Mouse (Mus musculus): ENCODE measurements around the gene Zc3hc1.

The Zc3hc1 gene

DNA sequence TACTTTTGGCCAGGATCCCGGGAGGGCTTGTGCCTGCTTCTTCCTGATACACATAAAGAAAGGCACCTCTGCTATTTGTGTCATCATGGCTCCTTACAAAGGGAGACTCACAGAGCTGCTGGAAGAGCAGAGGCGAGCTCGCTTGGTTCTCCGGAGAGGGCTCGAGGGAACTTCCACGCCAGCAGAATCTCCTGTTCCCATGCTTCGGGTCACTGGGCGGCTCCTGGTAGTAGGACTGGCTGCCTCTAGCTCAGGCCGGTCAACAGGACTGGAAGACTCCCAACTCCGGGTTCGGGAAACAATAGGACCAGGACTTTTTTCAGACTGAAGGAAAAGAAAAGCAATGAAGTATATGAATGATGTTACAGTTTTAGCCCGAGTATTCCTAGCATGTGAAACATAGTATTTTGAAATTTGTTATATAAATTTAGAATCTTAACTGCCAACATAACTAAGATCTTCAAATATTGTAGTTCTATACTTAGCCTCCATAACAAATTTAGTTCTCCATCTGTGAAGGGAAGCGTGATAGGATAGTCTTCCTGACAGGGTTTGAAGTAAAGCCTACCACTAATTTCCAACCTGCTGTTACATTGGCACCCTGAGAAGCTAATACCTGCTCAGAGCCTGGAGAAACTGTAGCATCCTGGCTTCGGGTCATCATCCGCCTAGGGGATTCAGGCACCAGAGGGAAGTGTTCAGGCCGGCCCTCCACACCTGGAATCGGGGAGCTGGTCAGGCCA lies 18.0 kb downstream of the Zc3hc1 start:
- no peak for DNase-seq

DNA sequence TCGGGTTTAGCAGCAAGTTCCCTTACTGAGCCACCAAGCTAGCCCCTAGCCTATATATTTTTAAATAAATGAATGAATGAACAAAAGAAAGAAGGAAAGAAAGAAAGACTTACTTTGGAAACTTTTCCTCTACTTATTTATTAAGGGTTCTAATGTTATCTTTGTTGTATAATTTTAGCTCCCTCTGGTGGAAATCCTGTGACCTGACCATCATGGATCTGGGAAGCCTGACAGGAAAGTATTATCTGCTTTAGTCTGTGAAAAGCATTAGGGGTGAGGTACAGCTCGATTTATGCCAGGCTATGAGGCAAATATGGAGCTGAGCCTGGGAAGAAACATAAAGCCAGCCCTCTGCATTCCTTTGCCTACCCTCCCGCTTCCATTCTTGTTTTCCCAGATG lies 21.5 kb downstream of the Zc3hc1 start:
- DNase-seq: no peak

DNA sequence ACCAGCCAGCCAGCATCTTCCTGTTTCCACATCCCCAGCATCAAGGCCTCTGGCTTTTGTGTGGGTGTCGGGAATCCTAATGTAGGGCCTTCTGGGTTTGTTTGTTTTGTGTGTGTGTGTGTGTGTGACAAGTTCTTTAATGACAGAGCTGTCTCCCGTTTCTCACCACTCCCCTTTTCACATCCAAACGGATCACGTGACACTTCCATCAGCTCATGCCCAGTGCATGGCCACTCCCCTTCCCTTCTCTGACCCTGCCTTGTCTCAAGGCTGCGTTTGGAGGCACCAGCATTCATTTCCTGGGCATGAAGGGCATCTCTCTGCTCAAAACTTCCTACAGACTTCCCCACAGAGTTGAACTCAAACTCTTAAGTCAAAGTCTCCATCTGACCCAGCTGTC lies 27.0 kb downstream of the Zc3hc1 start:
- no peak for DNase-seq

DNA sequence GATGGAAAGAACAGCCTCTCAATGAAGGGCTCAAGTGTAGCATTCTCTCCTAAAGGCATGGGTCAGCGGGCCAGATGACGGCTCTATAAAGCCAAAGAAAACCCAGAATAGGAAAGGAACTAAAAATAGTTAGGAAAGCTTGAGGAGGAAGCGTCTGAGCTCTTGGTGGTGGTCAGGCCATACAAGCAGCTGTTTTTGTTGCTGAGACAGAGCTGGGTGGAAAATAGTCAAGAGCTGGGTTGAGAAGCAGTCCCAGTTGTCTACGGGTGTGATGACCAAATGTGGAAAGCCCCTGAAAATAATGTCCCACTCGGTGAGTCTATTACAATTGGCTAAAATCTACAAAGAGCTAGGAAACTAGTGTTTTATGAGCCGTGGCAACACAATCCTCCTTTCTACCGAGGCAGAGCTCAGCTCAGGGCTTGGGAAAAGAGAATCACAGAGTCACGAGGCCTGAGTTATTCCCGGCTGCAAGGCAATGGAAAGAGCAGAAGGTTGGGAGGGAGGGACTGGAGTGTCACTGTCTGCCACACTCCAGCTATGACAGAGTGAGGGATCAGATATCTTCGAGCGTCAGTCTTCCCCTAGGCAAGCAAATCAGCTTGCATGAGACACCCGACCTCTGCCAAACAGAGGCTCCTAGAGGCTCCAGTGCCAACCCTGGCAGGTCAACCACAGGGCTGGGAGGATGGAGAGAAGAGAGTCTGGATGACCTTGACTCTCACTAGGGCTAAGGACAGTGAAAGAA lies 30.9 kb downstream of the Zc3hc1 start:
- DNase-seq: no peak

DNA sequence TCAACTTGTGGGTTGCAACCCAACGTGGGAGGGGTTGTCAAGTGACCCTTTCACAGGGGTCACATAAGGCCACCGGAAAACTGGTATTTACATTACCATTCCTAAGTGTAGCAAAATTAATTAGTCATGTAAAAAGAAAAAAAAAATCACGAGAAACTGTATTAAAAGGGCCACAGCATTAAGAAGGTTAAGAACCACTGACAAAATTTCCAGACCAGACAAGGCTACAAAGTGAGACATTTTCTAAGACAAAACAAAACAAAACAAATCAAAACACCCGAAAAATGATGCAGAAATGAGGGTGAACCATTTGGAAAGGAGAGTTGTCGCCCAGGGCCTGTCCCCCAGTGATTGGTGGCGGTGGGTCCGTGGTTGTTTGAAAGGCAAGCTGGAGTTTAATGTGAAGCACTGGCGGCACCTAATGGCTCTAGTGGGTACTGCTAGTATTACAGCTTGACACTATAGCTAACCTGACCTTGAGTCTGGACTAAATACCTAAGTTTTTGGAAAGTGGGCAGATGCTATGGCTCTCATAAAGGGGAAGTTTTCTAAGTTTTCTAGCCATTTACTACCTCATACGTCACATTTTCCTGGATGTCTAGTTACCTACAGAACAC lies 33.2 kb downstream of the Zc3hc1 start:
- peak; percentile 72 to 80 for DNase-seq

DNA sequence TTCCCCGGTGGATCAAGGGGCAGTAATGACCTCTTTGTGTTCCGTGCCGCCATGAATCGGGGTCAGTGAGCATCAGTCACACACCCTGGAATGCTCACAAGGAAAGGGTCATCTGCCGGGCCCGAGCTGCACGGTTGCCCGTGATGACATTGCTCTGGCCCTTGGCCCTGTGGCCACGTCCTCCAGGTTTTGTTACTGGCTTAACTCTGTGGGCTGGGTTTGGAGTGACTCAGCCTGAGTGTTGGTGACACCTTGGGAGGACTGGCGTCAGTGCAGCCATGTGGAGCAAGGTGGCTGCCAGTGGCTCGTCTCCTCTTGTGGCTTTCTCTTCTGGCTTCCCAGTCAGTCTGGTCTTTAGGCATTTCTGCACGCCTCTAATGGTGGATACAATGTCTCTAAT lies 34.1 kb downstream of the Zc3hc1 start:
- DNase-seq: no peak

DNA sequence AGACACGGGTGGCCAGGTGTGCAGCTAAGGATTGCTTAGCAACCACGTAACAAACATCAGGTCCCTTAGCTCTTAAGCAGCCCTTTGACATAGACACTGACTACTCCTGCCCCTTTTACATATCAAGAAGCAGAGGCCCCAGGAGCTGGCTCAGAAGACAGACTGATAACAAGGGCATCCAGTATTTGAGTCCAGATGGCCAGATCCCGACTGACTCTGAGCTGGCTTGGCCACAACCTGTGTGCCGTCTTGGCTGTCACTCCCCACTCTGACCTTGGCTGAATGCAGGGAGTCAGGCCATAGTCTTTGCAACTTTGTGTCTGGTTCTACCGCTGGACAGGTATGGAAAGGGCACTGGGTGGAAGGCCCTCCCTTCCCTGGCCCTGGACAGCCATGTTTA lies 34.7 kb downstream of the Zc3hc1 start:
- no peak for DNase-seq

DNA sequence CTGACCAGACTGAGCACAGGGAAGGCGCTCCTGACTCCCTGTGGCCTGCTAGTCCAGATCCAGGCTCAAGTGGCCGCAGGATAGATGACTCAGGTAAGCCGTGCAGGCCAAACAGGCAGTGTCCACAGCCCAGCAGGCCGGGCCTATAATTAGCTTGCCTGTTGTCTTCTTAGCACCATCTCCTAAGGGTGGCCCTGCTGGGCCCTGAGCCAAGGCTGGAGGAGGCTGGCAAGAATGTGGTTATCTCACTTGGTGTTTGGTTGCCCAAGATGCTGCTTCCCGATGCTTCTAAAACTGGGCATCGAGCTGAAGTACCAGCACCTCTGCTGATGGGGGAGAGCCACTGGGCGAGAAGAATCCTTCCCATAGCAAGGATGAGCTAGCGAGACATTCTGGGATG lies 35.1 kb downstream of the Zc3hc1 start:
- DNase-seq: no peak

DNA sequence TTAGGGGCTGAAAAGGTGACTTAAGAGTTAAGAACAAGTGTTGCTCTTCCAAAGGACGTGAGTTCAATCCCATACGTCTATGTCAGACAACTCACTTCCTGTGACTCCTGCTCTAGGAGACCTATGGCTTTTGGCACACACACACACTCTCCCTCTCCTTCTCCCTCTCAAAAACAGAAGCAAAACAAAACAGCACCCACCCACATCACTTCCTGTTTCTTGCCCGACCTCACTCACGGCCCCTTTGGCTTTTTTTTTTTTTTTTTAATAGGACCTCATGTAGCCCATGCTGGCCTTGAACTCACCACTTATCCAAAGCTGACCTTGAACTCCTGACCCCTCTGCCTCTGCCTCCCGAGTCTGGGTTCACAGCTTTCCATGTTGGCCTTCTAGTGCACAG lies 36.1 kb downstream of the Zc3hc1 start:
- no peak for DNase-seq

DNA sequence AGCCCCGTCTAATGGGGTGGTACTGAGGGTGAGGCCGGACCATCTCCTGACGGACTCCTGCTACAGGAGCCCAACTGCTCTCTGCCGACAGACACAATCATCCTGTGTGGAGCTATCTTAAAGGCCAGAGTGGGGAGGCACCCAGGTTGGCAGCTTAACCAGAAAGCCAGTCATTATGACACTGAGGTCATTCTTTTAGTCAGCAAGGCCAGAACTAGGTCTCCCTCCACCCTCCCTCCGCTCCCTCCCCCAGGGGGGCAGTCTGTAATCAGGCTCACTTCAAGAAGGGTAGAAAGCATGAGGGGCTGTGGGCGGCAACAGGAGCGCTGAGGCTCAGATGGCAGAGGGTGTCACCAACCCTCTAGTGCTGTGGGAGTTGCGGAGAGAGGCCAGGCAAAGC lies 37.2 kb downstream of the Zc3hc1 start:
- DNase-seq: no peak

DNA sequence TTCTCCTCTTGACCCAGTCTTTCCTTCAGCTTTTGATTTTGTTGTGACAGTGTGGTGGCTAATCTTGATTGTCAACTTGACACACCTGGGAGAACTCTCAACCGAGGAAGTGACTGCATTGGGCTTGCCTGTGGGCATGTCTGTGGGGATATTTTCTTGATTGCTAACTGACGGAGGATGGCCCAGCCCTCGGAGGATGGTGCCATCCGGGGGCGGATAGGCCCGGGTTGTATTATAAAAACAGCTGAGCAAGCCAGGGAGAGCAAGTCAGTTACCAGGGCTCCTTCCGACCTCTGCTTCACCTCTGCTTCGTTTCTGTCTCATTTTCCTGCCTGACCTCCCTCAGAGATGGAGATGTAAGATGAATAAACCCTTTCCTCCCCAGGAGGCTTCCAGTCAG lies 38.1 kb downstream of the Zc3hc1 start:
- DNase-seq: peak in 1 of 2 experiments; percentile 9

DNA sequence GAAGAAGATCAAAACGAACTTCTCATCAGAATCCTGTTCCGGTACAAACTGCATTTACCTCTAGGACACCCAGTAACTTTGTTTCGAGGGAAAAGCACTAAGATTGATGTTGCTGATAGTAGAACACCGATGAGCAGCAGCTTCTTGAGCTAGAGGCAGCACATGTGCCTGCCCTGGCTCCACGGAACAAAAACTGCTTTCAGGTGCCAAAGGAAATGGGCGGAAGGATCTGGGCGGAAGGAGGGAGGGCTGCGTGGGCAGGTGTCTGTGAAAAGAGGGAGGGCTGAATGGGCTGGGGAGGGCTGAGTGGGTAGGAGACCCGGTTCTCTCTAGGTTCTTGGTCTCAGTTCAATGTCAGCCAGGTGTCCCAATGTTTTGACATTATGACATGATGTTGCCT lies 39.5 kb downstream of the Zc3hc1 start:
- peak; percentile 77 to 85 for DNase-seq

DNA sequence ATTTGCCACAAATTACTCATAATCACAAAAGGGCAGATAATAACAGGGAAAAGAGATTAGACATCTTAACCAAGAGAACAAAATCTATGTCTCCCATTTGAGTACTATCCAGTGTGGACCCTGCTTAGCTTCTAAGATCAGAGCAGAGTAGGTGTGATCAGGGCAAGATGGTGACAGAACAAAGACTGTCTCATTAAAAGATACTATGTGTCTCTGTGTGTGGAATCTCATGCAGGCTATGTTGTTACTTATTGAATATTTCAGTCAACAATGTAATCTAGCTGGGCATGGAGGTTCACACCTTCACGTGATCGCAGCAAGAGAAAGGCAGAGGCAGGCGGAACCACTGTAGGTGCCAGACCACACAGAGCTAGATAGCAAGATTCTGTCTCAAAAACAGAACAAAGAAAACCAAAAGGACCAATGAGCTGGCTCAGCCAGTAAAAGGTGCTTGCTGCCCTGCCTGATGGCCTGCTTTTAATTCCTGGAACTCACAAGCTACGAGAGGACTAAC lies 43.5 kb downstream of the Zc3hc1 start:
- DNase-seq: no peak

DNA sequence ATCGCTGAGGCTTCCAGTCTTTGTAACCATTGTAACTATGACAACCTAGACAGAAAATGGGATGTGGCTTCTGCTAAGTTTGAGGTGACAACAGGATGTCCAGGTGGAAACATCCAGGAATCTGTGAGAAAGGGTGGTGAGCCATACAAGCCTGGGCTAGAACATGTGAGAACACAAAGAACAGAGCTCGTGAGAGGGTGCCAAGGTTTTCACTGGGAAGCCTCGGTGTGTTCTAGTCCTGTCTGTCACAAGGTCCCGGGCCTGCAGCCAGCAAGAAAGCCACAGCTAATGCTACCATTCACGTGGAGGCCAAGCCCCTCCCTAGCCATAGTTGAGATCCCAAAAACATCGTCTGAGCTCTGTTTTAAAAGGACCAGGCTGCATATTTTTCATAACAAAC lies 44.1 kb downstream of the Zc3hc1 start:
- no peak for DNase-seq

DNA sequence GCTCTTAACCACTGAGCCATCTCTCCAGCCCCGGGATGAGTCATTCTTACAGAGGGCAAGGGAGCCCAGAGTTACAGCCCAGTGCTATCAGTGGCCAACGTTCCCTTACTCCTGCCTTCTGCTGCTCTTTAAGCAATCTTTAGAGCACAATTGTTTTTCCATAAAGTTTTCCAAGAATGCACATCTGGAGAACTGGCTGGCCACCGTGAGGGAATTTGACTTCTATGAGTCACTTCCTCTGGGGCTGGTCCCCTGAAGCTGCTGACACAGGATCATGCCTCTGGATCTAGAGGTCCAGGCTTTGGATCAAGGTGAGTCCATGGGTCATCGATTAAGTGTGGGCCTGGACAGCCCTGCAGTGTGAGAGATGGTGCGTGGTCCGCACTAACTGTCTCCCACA lies 46.8 kb downstream of the Zc3hc1 start:
- DNase-seq: no peak

DNA sequence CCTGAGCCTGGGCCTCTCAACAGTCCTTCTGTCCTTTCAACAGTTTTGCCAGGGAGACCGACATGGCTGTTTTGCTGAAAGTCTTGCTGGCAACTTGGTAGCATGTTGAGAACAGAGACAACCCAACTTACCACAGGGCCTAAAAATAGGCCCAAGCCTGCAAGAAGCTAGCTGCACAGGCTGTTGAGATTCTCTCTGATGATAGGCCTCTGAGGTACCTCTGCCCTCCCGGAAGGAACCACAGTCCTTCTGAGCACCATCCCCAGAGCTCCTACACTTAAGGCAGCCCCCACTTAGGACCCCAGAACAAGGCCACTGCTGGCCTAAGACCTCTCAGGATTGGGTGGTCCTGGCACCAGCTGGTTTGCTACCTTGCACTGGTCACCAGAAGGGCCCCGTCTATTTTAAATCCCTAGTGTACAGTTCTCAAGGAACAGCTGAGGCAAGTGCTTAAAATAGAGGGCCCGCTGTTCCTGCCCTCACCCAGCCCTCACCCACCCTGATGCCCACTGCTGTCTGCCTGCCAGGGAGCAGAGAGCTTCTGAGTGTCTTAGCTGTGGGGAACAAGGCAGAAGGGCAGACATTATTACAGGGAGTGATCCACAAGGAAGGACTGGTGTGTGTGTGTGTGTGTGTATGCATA lies 50.5 kb downstream of the Zc3hc1 start:
- peak; percentile 53 to 61 for DNase-seq

DNA sequence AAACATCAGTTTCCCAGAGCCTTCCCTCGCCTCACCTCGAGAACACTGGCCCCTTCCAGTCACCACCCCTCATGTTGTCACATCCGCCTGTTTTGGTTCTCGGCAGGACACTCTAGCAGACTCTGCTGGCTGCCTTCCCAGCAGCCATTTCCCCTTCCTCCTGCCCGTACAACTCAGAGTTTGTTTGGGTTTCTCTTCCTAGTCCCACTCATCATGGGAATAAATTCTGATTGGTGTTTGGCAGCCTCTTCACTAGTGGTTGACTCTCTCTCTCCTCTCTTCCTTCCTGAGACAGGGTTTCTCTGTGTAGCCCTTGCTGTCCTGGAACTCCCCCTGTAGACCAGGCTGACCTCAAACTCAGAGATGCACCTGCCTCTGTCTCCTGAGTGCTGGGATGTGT lies 53.9 kb downstream of the Zc3hc1 start:
- peak; percentile 51 to 62 for DNase-seq

DNA sequence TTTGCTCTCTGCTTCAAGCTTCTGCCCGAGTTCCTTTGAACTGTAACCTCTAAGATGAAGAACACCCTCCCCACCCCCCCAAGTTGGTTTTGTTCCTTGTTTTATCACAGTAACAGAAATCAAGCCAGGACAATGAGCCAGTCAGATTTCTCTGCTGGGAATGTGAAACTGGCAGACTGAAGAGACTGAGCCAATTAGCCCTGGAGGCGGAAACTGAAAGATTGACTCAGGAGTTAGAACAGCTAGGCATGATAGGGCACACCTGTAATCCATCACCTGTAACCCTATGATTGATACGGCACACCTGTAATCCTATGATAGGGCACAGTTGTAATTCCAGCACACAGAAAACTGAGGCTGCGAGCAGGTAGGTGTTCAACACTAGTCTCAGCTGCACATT lies 58.6 kb downstream of the Zc3hc1 start:
- no peak for DNase-seq

DNA sequence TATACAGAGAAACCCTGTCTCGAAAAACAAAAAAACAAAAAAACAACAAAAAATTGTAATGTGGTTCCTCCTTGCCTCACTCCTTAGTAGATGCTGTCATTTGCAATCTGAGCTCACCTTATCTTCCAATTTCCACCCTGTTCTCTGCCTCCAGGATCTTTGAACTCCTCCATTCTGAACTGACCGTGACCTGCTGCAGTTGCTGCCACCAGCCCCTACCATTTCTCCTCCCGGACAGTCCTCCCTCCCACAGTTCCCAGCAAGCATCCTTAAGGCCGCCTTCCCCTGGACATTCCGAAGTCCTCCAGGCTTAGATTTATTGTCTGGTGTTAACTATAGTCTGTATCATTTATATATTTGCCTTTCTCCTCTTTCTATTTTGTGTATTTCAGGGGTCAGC lies 60.1 kb downstream of the Zc3hc1 start:
- DNase-seq: no peak

DNA sequence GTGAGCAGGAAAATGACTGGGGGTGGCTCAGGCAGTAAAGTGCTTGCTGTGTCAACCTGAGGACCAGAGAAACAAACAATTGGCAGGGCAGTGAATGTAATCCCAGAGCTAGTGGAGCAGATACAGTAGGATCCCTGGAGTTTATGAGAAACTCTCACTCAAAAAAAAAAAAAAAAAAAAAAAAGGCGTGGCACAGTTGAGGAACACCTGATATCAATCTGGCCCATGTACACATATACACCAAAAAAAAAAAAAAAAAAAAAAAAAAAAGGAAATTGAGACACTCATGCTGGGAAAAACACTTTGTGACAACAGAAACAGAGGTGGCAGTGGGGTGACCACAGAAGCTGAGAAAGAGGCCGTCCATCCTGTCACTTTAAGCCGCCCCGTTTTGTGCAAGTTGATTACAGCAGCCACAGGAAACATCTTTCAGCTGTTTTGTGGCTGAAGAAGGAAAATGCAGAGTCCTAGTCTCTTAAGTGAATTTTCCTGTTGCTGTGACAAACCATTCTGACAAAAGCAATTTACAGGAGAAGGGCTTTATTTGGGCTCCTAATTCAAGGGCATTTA lies 64.8 kb downstream of the Zc3hc1 start:
- DNase-seq: peak in 1 of 2 experiments; percentile 21

DNA sequence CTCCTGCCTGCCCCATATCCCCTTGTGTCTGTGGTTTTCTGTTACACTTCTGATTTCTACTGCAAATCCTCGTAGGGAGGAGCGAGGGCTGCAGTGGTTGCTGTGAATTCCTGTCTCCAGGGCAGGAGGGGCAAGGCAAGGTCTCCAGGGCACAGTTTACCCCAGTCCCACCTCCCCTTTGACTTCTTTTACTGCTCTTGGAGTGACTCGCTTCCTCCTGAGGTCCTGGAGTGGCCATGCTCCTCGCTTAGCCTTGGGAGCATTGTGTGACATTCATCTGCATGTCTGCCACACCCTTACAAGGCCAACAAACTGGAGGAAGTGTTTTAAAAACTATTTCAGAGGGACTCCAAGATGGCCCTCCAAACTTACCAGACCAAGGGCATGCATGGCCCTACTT lies 69.8 kb downstream of the Zc3hc1 start:
- no peak for DNase-seq

DNA sequence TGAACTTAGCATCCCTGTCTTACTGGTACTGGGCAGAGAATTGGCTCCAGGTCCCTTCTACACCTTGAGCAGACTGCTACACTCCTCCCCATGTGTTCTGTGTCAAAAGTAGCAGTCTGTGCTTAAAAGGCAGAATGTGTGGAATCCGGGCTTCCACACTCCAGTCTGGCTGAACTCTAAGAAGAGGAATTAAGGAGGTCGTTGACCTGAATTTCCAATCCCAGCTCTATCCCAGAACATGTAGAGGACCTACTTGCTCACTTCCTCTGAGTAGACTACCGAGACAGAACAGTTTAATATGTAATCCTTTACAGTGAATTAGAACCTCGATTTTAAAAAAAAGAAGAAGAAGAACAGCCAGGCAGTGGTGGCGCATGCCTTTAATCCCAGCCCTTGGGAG lies 71.6 kb downstream of the Zc3hc1 start:
- no peak for DNase-seq

Measured in thymus, postnatal 36 days (tissue).